Mouse (Mus musculus) urinary bladder, adult 18-20 months (tissue): ENCODE measurements at regions not wholly inside any gene's neighbourhood (a gene's known extent, or its start where the extent isn't known, plus 50 kb on each side); places are given as distances from the start of the nearest gene placed in this dataset.
A peak's percentile ranks its signal among the peaks of the same experiment; 100 is the strongest.

Source experiments
- DNase-seq, 2 experiments: peaks; one replicate each; pipeline ENCODE4 v3.0.0; 2022; ENCODE audit warnings: low spot score in 2 of 2, mixed read lengths in 2 of 2

- DNase-seq = no peak
These were observed 75.1 kb upstream of the Slc38a2 start for GRCm38 (mm10) chr15:96774664-96775063.

- DNase-seq = no peak
These were observed 74.1 kb upstream of the Slc38a2 start for GRCm38 (mm10) chr15:96773656-96774055.

GRCm38 (mm10) chr15:96772701-96773100 lies 73.2 kb upstream of the Slc38a2 start:
- DNase-seq = peak in 1 of 2 experiments; percentile 35

GRCm38 (mm10) chr15:96770786-96771185 lies 71.3 kb upstream of the Slc38a2 start:
- peak in 1 of 2 experiments; percentile 24 for DNase-seq

- DNase-seq = no peak
These were observed 70.8 kb upstream of the Slc38a2 start for GRCm38 (mm10) chr15:96770299-96770698.

- DNase-seq = no peak
These were observed 70.2 kb upstream of the Slc38a2 start for GRCm38 (mm10) chr15:96769751-96770150.

GRCm38 (mm10) chr15:96768301-96768993 lies 68.9 kb upstream of the Slc38a2 start:
- no peak for DNase-seq

GRCm38 (mm10) chr15:96767188-96767587 lies 67.7 kb upstream of the Slc38a2 start:
- no peak for DNase-seq

- no peak for DNase-seq
These were observed 66.7 kb upstream of the Slc38a2 start for GRCm38 (mm10) chr15:96766238-96766637.

GRCm38 (mm10) chr15:96763611-96764010 lies 64.1 kb upstream of the Slc38a2 start:
- no peak for DNase-seq

GRCm38 (mm10) chr15:96759078-96759995 lies 59.8 kb upstream of the Slc38a2 start:
- DNase-seq = no peak

GRCm38 (mm10) chr15:96757446-96758198 lies 58.1 kb upstream of the Slc38a2 start:
- no peak for DNase-seq

- no peak for DNase-seq
These were observed 56.9 kb upstream of the Slc38a2 start for GRCm38 (mm10) chr15:96756456-96756855.

GRCm38 (mm10) chr15:96755951-96756350 lies 56.4 kb upstream of the Slc38a2 start:
- DNase-seq = no peak

- no peak for DNase-seq
These were observed 55.9 kb upstream of the Slc38a2 start for GRCm38 (mm10) chr15:96755322-96755942.

- DNase-seq = no peak
These were observed 54.5 kb upstream of the Slc38a2 start for GRCm38 (mm10) chr15:96754079-96754478.

GRCm38 (mm10) chr15:96752719-96753118 lies 53.2 kb upstream of the Slc38a2 start:
- no peak for DNase-seq

GRCm38 (mm10) chr15:96752062-96752358 lies 52.5 kb upstream of the Slc38a2 start:
- DNase-seq = no peak

GRCm38 (mm10) chr15:96751243-96752061 lies 51.9 kb upstream of the Slc38a2 start:
- no peak for DNase-seq

GRCm38 (mm10) chr15:96749534-96750256 lies 50.2 kb upstream of the Slc38a2 start:
- DNase-seq = no peak
